Mouse (Mus musculus): ENCODE results near the gene Cdc20. TPM values are rescaled to one million over a fixed set of nuclear protein-coding genes. Genes with fewer than 3 reads are reported as not detected.

Gene Cdc20
- polyA plus RNA-seq, 1 experiment from 2014 or later: 169 TPM

- H3K4me3 ChIP-seq (ENCODE audit: low read depth, low read length): peak overlapping the region; percentile 26
- peaks cover 7% of the 10 kb centered on the region; the same call in 1 of the 2 replicates for H3K4me1 ChIP-seq (ENCODE audit: control insufficient read depth, insufficient read depth, low read length)
- WGBS (ENCODE audit: insufficient replicate concordance): 23% methylated on average over 18 of the region's 18 CpGs
- ATAC-seq (replicated peaks; ENCODE audit: insufficient number of reproducible peaks, low FRiP score, low TSS enrichment): peak; percentile 68
- no peaks in the 10 kb centered on the region for H3K27me3 ChIP-seq (ENCODE audit: control insufficient read depth, insufficient read depth, low read length)
- H3K9me3 ChIP-seq (replicated peaks; ENCODE audit: control insufficient read depth, low read length): no peaks in the 10 kb centered on the region
- peak overlapping the region; percentile 61 for H3K4me2 ChIP-seq
- no peak overlapping the region for H3K27ac ChIP-seq (ENCODE audit: low read depth, low read length)
- peak overlapping the region; percentile 40 for H3K9ac ChIP-seq (ENCODE audit: low read depth, low read length)
- no peaks in the 10 kb centered on the region for H3K36me3 ChIP-seq (ENCODE audit: control insufficient read depth, insufficient read depth, low read length)
Measured at GRCm38 (mm10) chr4:118445781-118446414, 8.7 kb upstream of the Cdc20 start.

- Histone ChIP-seq H3K27ac (ENCODE audit: low read depth, low read length) (no peak overlapping the region), H3K27me3 (ENCODE audit: control insufficient read depth, insufficient read depth, low read length) (no peaks in the 10 kb centered on the region), H3K9me3 (replicated peaks; ENCODE audit: control insufficient read depth, low read length) (no peaks in the 10 kb centered on the region), H3K4me3 (ENCODE audit: low read depth, low read length) (no peak overlapping the region), H3K4me2 (no peak overlapping the region), H3K36me3 (ENCODE audit: control insufficient read depth, insufficient read depth, low read length) (no peaks in the 10 kb centered on the region), H3K4me1 (ENCODE audit: control insufficient read depth, insufficient read depth, low read length) (peaks cover 7% of the 10 kb centered on the region; the same call in 1 of the 2 replicates), H3K9ac (ENCODE audit: low read depth, low read length) (no peak overlapping the region)
- WGBS (ENCODE audit: insufficient replicate concordance): 79% methylated on average over 10 of the region's 10 CpGs
- ATAC-seq (replicated peaks; ENCODE audit: insufficient number of reproducible peaks, low FRiP score, low TSS enrichment): no peak
Measured at GRCm38 (mm10) chr4:118445088-118445487, 7.9 kb upstream of the Cdc20 start.

GRCm38 (mm10) chr4:118437829-118438253 lies 689 bp upstream of the Cdc20 start:
- H3K4me2 ChIP-seq: peak overlapping the region; percentile 97
- ATAC-seq (replicated peaks; ENCODE audit: insufficient number of reproducible peaks, low FRiP score, low TSS enrichment): 0 out of 2 replicates have a peak, but pooled peaks have one; percentile 40
- 9% methylated on average over 12 of the region's 12 CpGs for WGBS (ENCODE audit: insufficient replicate concordance)

GRCm38 (mm10) chr4:118432332-118432731 lies 4.8 kb downstream of the Cdc20 start:
- H3K27ac ChIP-seq (ENCODE audit: low read depth, low read length): no peak overlapping the region
- H3K27me3 ChIP-seq (ENCODE audit: control insufficient read depth, insufficient read depth, low read length): no peaks in the 10 kb centered on the region
- H3K9ac ChIP-seq (ENCODE audit: low read depth, low read length): no peak overlapping the region
- H3K4me1 ChIP-seq (ENCODE audit: control insufficient read depth, insufficient read depth, low read length): peaks cover 46% of the 10 kb centered on the region
- no peak overlapping the region for H3K4me2 ChIP-seq
- H3K4me3 ChIP-seq (ENCODE audit: low read depth, low read length): no peak overlapping the region
- H3K36me3 ChIP-seq (ENCODE audit: control insufficient read depth, insufficient read depth, low read length): peaks cover 22% of the 10 kb centered on the region
- WGBS (ENCODE audit: insufficient replicate concordance): 80% methylated on average over 8 of the region's 8 CpGs
- H3K9me3 ChIP-seq (replicated peaks; ENCODE audit: control insufficient read depth, low read length): no peaks in the 10 kb centered on the region
- ATAC-seq (replicated peaks; ENCODE audit: insufficient number of reproducible peaks, low FRiP score, low TSS enrichment): no peak

More at GRCm38 (mm10) chr4:118437829-118438253, 689 bp upstream of the Cdc20 start:
- Histone ChIP-seq H3K36me3 (ENCODE audit: control insufficient read depth, insufficient read depth, low read length) (peaks cover 9% of the 10 kb centered on the region; the same call in 1 of the 2 replicates), H3K27me3 (ENCODE audit: control insufficient read depth, insufficient read depth, low read length) (no peaks in the 10 kb centered on the region), H3K4me1 (ENCODE audit: control insufficient read depth, insufficient read depth, low read length) (peaks cover 30% of the 10 kb centered on the region), H3K27ac (ENCODE audit: low read depth, low read length) (peak overlapping the region; percentile 91), H3K4me3 (ENCODE audit: low read depth, low read length) (peak overlapping the region; percentile 81), H3K9me3 (replicated peaks; ENCODE audit: control insufficient read depth, low read length) (no peaks in the 10 kb centered on the region), H3K9ac (ENCODE audit: low read depth, low read length) (peak overlapping the region; percentile 91)

GRCm38 (mm10) chr4:118429215-118429895 lies 7.8 kb downstream of the Cdc20 start:
- H3K9ac ChIP-seq (ENCODE audit: low read depth, low read length): no peak overlapping the region
- ATAC-seq (replicated peaks; ENCODE audit: insufficient number of reproducible peaks, low FRiP score, low TSS enrichment): no peak
- H3K27ac ChIP-seq (ENCODE audit: low read depth, low read length): no peak overlapping the region
- WGBS (ENCODE audit: insufficient replicate concordance): 38% methylated on average over 7 of the region's 7 CpGs
- no peaks in the 10 kb centered on the region for H3K9me3 ChIP-seq (replicated peaks; ENCODE audit: control insufficient read depth, low read length)
- peak overlapping the region; percentile 84 for H3K4me3 ChIP-seq (ENCODE audit: low read depth, low read length)
- H3K4me1 ChIP-seq (ENCODE audit: control insufficient read depth, insufficient read depth, low read length): peaks cover 27% of the 10 kb centered on the region
- H3K36me3 ChIP-seq (ENCODE audit: control insufficient read depth, insufficient read depth, low read length): peaks cover 19% of the 10 kb centered on the region
- H3K4me2 ChIP-seq: peak overlapping the region; percentile 83
- no peaks in the 10 kb centered on the region for H3K27me3 ChIP-seq (ENCODE audit: control insufficient read depth, insufficient read depth, low read length)

- Histone ChIP-seq H3K9me3 (replicated peaks; ENCODE audit: control insufficient read depth, low read length) (no peaks in the 10 kb centered on the region), H3K36me3 (ENCODE audit: control insufficient read depth, insufficient read depth, low read length) (peaks cover 19% of the 10 kb centered on the region), H3K27ac (ENCODE audit: low read depth, low read length) (peak overlapping the region; percentile 78), H3K4me3 (ENCODE audit: low read depth, low read length) (peak overlapping the region; percentile 84), H3K9ac (ENCODE audit: low read depth, low read length) (peak overlapping the region; percentile 88), H3K27me3 (ENCODE audit: control insufficient read depth, insufficient read depth, low read length) (no peaks in the 10 kb centered on the region), H3K4me1 (ENCODE audit: control insufficient read depth, insufficient read depth, low read length) (peaks cover 25% of the 10 kb centered on the region), H3K4me2 (peak overlapping the region; percentile 83)
- ATAC-seq (replicated peaks; ENCODE audit: insufficient number of reproducible peaks, low FRiP score, low TSS enrichment): peak; percentile 50
- WGBS (ENCODE audit: insufficient replicate concordance): 32% methylated on average over 15 of the region's 15 CpGs
Measured at GRCm38 (mm10) chr4:118428531-118429214, 8.5 kb downstream of the Cdc20 start.

GRCm38 (mm10) chr4:118427768-118428451 lies 9.2 kb downstream of the Cdc20 start, which contains the start of gene Elovl1:
Gene Elovl1, plus strand, starts transcription at chr4:118428093.
- Histone ChIP-seq H3K27me3 (ENCODE audit: control insufficient read depth, insufficient read depth, low read length) (no peaks in the 10 kb centered on the region), H3K4me2 (peak within 1 kb of the TSS; percentile 83), H3K4me1 (ENCODE audit: control insufficient read depth, insufficient read depth, low read length) (peaks cover 25% of the 10 kb centered on the region), H3K36me3 (ENCODE audit: control insufficient read depth, insufficient read depth, low read length) (peaks cover 13% of the 10 kb centered on the region), H3K4me3 (ENCODE audit: low read depth, low read length) (peak within 1 kb of the TSS; percentile 84), H3K27ac (ENCODE audit: low read depth, low read length) (peak within 1 kb of the TSS; percentile 78), H3K9me3 (replicated peaks; ENCODE audit: control insufficient read depth, low read length) (no peaks in the 10 kb centered on the region), H3K9ac (ENCODE audit: low read depth, low read length) (peak within 1 kb of the TSS; percentile 88)
- 2% methylated on average over 30 of the region's 31 CpGs for WGBS (ENCODE audit: insufficient replicate concordance)
- ATAC-seq (replicated peaks; ENCODE audit: insufficient number of reproducible peaks, low FRiP score, low TSS enrichment): peak; percentile 94

GRCm38 (mm10) chr4:118427415-118427767 lies 9.8 kb downstream of the Cdc20 start:
- peak overlapping the region; percentile 84 for H3K4me3 ChIP-seq (ENCODE audit: low read depth, low read length)
- H3K4me2 ChIP-seq: peak overlapping the region; percentile 83
- peak overlapping the region; percentile 59; the same call in 1 of the 2 replicates for H3K27ac ChIP-seq (ENCODE audit: low read depth, low read length)
- no peaks in the 10 kb centered on the region for H3K27me3 ChIP-seq (ENCODE audit: control insufficient read depth, insufficient read depth, low read length)
- ATAC-seq (replicated peaks; ENCODE audit: insufficient number of reproducible peaks, low FRiP score, low TSS enrichment): peak; percentile 0; the same call in 1 of the 2 replicates
- H3K9me3 ChIP-seq (replicated peaks; ENCODE audit: control insufficient read depth, low read length): no peaks in the 10 kb centered on the region
- H3K9ac ChIP-seq (ENCODE audit: low read depth, low read length): peak overlapping the region; percentile 80
- peaks cover 25% of the 10 kb centered on the region for H3K4me1 ChIP-seq (ENCODE audit: control insufficient read depth, insufficient read depth, low read length)
- peaks cover 11% of the 10 kb centered on the region for H3K36me3 ChIP-seq (ENCODE audit: control insufficient read depth, insufficient read depth, low read length)
- 7% methylated on average over 5 of the region's 5 CpGs for WGBS (ENCODE audit: insufficient replicate concordance)
